Mouse (Mus musculus): ENCODE measurements around the gene Padi3. TPM values are rescaled to one million over a fixed set of nuclear protein-coding genes. Genes with fewer than 3 reads are reported as not detected.

Padi3 gene
- total RNA-seq, 1 experiment from 2014 or later = not detected

DNA sequence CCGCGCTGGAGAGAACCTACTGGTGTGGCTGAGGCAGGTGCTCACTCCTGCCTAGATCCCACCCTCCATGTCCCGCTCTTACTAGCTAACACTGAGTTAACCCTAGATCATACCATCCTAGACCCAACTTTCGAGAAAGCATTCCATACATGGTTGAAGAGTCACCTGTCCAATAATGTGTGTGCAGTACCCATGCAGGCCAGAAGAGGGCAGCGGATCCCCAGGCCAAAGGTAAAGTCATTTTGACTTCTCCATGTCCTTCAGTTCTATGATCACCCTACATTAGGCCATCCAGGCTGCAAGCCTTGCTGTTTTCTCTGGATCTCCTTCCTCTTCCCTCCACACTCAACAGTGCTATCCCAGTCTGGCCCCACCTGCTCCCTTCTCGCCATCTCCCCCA lies 21.5 kb downstream of the Padi3 start:
- peak; percentile 46; the same call in 1 of the 2 replicates for ATAC-seq (replicated peaks; ENCODE audit: insufficient number of reproducible peaks, low FRiP score, low TSS enrichment, poor library complexity, severe bottlenecking)

DNA sequence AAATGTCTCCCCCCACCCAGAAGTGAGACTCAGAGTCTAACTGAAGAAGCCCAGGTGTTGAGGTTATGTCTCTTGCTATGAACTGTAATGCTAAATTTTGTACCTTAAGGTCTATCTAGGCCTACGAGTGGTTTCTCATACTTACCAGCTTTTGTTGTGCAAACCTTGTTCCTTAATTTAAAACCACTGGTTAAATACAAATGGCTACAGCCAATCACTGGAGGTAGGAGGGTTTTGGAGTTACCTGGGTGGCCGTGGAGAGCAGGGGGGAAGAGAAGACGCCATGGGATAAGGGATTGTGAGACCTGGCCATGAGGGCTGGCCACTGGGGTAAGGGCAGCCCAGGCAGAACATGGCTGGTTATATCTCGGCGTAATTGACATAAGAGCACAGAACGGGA lies 22.2 kb downstream of the Padi3 start:
- ATAC-seq (replicated peaks; ENCODE audit: insufficient number of reproducible peaks, low FRiP score, low TSS enrichment, poor library complexity, severe bottlenecking) = peak; percentile 27; the same call in 1 of the 2 replicates

DNA sequence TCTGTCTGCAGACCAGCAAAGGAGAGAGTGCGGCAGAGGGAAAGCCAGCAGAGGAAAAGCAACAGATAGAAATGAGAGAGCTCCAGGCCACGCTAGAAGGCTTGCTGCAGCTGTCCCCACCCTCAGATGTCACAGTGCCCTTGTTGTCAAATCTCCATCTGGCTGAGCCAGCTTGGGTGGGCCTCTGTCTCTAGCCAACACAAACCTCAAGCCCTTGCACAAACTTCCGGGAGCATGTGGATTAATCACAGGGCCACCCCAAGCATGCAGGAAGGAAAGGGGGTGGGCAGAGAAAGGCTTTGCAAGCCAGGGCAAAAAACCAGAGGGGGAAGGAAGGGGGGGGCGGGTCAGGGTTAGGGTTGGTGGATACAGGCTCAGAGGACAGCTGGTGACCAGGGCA lies 23.0 kb downstream of the Padi3 start:
- ATAC-seq (replicated peaks; ENCODE audit: insufficient number of reproducible peaks, low FRiP score, low TSS enrichment, poor library complexity, severe bottlenecking) = no peak

DNA sequence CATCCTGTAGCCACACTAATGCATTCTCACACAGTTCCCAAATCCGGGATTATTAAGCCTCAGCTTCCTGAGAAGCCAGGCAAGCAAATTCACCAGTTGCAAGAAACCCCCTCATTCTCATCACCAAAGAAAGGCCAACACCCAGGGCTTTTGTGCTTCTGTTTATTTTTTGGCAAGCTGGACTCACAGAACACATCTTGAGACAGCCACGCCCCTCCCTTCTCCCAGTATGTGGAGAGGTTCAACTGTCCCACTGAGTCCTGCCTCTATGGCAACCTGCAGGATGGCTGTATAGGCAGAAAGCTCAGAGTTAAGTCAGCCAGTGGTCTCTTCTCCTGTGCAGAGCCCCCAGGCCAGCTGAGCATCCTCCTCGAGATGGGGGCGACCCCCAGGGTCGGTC lies 25.2 kb downstream of the Padi3 start:
- no peak for ATAC-seq (replicated peaks; ENCODE audit: insufficient number of reproducible peaks, low FRiP score, low TSS enrichment, poor library complexity, severe bottlenecking)

DNA sequence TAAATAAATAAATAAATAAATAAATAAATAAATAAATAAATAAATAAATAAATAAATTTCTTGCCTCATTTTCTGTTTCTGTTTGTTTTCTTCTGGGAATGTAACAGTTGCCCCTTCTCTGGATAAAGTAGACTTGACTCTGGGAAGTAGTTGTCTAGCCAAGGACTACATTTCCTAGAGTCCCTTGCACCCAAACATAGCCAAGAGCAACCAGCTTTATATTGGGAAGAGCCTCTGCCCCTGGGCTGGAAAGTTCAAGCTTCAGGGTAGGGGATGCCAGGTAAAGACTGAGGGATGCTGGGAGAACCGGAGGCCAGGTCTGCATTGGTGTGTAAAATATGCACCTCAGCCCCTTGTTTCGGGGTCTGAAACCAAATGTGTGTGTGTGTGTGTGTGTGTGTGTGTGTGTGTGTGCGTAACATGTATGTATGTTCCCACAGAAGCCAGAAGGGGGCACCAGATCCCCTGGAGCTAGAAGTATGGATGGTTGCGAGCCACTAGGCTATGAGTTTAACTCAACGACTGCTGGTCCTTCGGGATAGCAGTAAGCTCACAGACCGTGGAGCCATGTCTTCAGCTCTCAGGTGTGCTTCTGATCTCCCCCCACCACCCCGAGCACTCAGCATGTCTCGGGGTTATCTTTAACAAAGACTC lies 26.0 kb downstream of the Padi3 start:
- no peak for ATAC-seq (replicated peaks; ENCODE audit: insufficient number of reproducible peaks, low FRiP score, low TSS enrichment, poor library complexity, severe bottlenecking)

DNA sequence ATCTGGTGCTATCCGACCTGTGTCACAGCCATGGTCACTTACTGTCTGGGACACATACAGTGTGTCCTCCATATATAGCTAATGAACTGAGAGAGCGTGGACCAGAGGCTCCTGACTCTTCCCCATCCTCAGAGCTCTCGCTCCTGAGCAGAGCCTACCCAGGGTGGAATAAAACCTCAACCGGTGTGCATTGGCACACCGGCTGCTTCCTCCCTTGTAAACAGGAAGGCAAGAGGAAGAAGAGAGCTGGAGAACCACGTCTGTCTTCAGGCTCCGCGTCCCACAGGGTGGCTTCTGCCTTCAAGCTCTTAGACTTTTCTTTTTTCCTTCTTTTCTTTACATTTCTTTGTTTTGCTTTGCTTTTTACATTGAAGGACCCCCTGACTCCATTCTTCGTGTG lies 27.6 kb downstream of the Padi3 start:
- ATAC-seq (replicated peaks; ENCODE audit: insufficient number of reproducible peaks, low FRiP score, low TSS enrichment, poor library complexity, severe bottlenecking) = no peak

DNA sequence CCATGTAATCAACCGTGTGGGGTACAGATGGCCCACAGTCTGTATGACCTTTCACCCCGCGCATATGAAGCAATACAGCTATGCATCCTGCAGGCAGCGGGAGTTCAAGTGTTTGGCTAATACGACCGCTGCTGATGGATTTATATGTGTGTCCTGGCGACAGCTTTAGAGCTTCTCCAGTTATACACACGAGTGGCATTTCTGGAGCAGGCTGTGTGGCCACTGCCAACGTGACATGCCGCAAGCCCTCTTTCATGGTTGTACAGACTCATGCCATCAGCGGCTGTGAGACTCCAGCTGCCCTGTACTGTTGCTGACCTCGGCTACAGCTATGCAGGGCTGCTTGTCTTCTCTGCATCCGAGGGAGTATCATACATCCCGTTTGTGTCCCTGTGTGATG lies 29.9 kb downstream of the Padi3 start:
- ATAC-seq (replicated peaks; ENCODE audit: insufficient number of reproducible peaks, low FRiP score, low TSS enrichment, poor library complexity, severe bottlenecking) = no peak

DNA sequence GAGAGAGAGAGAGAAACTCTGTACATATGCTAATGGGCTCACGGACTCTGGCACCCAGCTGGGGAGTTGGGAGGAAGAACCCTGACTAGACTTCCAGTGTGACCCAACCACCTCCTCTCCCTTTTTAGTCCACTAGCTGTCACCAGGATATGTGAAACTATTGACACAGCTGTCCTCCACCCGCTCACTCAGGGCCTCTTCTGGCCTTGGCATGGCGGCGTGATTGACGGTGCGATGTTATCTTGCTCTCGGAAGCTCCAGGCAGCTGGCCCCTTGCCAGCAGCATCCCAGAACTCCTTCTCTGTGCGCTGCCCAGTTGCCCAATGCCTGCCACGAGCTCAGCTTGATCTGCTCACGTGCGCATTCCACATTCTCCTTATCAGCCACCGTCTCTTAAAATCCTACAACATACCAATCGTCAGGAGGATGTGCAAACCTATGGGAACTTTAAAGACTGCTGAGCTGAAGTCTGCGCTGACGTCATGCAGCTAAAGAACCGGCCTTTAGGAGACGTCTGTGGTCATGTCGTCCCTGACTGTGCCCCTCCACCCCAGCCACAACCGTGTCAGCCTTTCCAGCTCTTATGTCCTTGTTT lies 30.5 kb downstream of the Padi3 start:
- no peak for ATAC-seq (replicated peaks; ENCODE audit: insufficient number of reproducible peaks, low FRiP score, low TSS enrichment, poor library complexity, severe bottlenecking)

DNA sequence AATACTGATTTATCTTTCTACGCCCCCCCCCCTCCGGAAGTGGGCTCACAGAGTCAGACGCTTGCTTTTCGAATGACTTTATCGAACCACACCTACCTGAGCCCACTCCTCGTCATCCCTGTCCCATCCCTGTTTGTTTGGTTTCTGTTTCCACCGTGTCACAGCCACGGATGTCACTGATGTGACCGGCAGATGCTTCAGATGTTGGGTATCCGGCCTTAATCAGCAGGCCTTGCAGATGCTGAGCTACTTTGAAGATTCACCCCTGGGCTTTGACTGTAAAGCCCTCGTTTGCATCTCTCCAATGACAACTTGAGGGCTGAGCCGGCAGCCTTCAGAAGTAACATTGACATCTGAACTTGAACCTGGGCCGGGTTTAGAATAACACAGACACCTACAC lies 33.8 kb downstream of the Padi3 start:
- ATAC-seq (replicated peaks; ENCODE audit: insufficient number of reproducible peaks, low FRiP score, low TSS enrichment, poor library complexity, severe bottlenecking) = no peak

DNA sequence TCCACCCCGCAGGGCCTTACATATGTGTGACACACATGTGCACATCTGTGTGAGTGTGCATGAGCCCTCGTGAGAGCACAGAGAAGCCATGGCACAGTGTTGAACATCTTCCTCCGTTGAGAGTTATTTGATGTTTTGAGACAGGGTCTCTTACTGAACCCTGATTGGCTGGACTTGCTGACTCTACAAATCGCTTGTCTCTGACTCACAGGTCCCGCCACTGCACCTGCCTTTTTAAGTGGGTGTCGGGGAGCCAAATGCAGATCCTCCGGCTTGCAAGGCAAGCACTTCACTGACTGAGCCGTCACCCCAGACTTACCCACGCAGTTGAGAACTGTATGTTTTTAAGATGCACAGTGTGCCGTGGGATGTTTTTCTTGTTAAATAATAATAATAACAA lies 34.6 kb downstream of the Padi3 start:
- ATAC-seq (replicated peaks; ENCODE audit: insufficient number of reproducible peaks, low FRiP score, low TSS enrichment, poor library complexity, severe bottlenecking) = no peak

DNA sequence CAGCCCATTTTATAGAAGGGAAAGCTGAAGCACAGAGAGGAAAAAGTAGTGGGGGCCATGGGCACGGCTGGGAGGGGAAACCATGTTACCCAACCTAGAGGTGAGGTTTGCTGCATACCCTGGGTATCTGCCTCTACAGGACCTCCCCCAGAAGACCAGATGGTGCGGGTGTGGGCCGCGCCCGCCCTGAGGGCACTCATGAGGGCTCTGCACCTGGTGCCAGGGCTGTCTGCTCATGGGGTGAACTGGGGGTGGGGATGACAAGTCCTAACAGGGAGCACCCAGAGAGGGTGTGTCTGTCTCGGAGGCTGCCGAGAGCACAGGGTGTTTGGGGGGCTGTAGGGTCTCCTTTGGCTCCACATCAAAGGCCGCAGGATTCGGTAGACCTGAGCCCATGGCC lies 35.6 kb downstream of the Padi3 start:
- ATAC-seq (replicated peaks; ENCODE audit: insufficient number of reproducible peaks, low FRiP score, low TSS enrichment, poor library complexity, severe bottlenecking) = no peak

DNA sequence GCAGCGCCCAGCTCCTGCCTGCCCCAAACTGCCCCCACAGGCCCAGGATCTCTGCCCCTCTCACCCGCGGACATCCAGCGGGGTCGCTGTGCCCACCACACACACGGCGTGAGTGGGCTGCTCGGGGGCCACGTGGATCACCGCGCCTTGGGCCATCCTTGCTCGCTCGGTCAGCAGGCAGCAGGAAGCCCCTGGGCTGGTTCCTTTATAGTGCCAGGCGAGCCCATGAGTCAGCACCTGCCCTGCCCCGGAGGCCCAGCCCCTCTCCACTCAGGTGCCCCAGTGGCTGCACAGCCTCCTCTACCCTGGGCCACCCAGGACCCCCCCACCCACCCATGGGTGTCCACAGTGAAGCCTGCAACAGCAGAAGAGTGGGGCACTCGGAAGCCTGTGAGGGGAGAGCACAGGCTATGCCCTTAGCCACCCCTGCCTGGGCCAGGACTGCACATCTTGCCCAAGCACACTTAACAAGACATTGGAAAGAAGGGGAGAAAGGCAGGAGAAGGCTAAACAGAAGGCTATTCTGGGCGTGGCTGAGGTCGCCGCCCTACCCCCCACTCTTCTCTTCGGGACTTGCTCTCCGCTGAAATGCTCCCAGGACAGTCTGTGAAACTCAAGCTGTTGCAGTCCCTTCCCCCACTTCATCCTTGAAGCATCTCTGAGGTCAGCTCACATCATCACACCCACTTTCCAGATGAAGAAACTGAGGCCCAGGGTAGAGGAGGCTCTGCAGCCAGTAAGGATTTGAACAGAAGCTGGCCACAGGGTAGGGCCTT lies 36.2 kb downstream of the Padi3 start, which contains the start of gene Padi4:
Padi4 (minus strand) TSS at position 212 of the 776 bp plus-strand sequence.
- no peak for ATAC-seq (replicated peaks; ENCODE audit: insufficient number of reproducible peaks, low FRiP score, low TSS enrichment, poor library complexity, severe bottlenecking)

DNA sequence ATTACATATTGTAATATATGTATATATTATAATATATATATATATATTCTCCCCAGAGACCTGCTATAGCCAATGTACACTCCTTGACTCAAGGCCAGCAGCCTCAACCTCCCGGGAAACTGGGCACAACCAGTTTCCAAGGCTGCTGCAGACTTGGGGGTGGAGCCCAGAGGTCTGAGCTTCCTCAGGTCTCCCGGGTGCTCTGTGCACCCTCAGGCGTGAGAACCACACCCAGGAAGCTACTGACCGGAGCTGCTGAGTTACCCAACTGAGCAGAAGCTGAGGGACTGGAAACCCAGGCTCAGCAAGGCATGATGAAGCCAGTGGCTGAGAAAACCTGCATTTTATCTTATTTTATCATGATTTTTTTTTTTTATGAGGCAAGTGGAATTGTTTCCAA lies 39.4 kb downstream of the Padi3 start:
- ATAC-seq (replicated peaks; ENCODE audit: insufficient number of reproducible peaks, low FRiP score, low TSS enrichment, poor library complexity, severe bottlenecking) = peak; percentile 72

DNA sequence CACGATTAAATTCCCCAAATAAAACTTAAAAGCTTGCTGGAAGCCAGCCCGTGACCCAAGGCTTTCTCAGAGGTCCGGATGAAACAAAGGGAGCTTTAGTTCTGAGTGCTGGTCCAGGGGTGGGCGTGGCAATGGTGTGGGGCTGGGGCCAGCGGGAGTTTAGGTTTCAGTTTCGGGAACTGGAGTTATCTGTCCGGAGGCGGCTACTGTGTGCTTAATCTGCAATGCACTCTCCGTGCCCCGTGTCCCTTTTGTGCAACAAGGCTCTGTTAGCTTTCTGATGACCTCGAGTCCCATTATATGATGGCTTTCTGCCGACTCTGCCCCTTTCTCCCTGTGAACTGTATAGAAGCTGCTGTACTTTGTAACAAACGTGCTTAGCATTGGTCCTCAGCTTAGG lies 40.0 kb downstream of the Padi3 start:
- no peak for ATAC-seq (replicated peaks; ENCODE audit: insufficient number of reproducible peaks, low FRiP score, low TSS enrichment, poor library complexity, severe bottlenecking)

DNA sequence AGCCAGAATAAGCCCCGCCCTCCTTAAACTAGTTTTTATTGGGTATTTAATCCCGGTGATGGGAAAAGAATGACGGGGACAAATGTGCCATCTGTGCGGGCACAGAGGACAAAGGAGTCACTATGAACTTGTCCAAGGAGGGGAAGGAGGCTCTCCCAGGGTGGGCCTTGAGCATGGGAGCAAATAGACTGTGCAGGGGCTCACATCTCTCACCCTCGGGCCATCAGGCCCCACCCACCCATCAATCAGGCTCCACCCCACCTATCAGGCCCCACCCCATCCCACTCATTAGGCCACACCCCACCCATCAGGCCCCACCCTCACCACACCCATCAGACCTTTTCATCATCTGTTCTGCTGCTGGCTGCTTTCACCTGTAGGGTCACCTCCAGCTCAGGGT lies 41.5 kb downstream of the Padi3 start:
- ATAC-seq (replicated peaks; ENCODE audit: insufficient number of reproducible peaks, low FRiP score, low TSS enrichment, poor library complexity, severe bottlenecking) = no peak

DNA sequence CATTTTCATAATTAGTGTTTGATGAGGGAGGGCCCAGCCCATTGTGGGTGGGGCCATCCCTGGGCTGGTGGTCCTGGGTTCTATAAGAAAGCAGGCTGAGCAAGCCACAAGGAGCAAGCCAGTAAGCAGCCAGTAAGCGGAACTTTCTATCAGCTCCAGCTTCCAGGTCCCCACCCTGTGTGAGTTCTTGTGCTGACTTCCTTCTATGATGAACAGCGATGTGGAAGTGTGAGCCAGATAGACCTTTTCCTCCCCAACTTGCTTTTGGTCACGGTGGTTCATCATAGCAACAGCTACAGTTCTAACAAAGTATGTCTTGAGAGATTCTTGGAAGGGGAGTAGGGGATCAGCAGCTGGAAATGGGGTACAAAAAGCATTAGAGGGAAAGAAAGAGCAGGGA lies 44.5 kb downstream of the Padi3 start:
- peak; percentile 52 for ATAC-seq (replicated peaks; ENCODE audit: insufficient number of reproducible peaks, low FRiP score, low TSS enrichment, poor library complexity, severe bottlenecking)

DNA sequence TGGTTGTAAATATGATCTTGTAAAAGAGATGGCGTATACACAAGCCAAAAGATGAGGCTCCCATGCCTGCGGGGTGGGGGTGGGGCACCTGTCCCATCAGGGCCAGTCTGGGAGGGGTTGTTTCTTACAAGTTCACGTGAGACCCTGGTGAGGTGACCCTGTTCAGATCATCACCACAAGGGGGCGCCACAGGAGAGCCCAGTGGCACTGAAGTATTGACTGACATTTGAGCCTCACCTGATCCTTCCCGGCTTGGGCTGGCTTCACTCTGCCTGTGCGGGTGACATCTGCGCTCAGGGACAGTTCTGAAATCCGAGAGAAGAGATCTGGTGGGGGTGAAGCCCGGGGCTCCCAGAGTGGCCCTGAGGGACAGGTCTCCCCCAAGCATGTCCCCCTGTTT lies 47.3 kb downstream of the Padi3 start:
- ATAC-seq (replicated peaks; ENCODE audit: insufficient number of reproducible peaks, low FRiP score, low TSS enrichment, poor library complexity, severe bottlenecking) = peak; percentile 73; the same call in 1 of the 2 replicates

DNA sequence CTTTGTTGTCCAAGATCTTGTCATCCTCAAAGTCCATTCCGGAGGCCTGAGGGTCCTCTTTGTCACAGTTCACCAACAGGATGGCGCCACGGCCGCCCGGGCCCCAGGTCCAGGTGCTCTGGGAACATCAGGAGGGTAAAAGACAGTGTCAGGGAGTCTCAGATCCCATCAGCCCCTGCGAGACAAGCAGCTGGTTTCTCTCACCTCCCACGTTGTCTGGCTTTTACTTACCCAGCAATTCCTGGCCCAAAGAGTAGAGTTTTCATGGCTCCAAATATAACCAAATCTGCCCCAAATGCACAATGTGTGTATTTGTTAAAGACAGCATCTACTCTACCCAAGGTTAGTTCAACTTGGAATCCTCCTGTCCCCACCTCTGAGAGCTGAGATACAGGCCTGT lies 48.8 kb downstream of the Padi3 start:
- no peak for ATAC-seq (replicated peaks; ENCODE audit: insufficient number of reproducible peaks, low FRiP score, low TSS enrichment, poor library complexity, severe bottlenecking)

DNA sequence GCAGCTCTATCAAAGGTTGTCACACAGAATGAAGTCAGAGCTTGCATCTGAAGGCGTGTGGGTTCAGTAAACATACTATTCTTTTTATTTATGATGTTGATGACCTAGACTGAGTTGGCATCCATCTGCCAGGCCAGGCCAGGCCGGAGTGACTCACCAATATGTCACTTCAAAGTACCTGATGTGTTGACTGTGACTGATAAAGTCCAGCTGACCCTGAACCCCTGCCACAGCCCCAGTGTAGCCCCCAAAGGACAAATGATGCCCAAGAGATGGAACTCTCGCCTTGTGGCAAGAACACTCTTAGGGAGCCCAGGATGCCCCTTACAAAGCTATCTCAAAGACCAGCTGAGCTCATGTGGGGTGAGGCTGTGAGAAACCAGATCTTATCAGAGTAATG lies 54.6 kb downstream of the Padi3 start:
- no peak for ATAC-seq (replicated peaks; ENCODE audit: insufficient number of reproducible peaks, low FRiP score, low TSS enrichment, poor library complexity, severe bottlenecking)

DNA sequence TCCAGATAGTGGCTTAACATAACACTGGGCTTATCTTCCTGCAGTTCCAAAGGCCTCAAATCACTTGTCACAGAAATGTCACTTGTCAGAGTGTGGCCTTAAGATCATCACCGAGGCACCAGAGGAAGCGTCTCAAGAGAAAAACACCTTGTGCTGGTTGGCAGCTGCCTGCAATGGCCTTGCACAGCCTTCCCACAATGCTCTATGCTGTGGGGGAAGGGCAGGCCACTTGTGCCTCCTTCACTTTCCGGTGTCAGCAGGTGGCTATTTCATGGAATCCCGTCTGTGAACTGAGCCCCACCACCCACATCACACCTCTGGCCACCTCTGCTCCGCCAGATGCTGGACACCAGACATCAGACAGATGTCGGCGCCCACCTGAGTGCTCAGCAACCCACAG lies 57.1 kb downstream of the Padi3 start:
- no peak for ATAC-seq (replicated peaks; ENCODE audit: insufficient number of reproducible peaks, low FRiP score, low TSS enrichment, poor library complexity, severe bottlenecking)
